Mouse (Mus musculus): ENCODE measurements around the gene Wdr35. TPM values are rescaled to one million over a fixed set of nuclear protein-coding genes. Genes with fewer than 3 reads are reported as not detected.

Gene Wdr35
- total RNA-seq, 2 experiments from 2014 or later, result 13.0 to 14.1 TPM

DNA sequence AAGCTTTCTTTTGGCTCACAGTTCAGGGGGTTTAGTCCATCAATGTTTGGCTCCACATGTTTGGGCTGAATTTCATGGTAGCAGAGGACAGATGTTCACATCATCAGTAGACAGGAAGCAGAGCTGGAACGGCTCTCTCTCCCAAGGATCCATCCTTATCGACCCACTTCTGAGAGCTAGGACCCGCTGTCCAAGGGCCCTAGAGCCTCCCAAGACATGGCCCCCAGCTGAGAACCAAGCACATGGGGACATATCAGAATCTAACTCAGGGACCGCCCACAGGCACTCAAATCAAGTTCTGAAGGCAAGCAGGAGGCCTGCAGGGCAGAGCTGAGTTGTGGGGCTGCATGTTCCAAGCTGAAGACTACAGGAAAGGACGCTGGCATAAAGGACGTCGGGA lies 71.0 kb downstream of the Wdr35 start:
- DNase-seq, result no peak
- intact Hi-C loops (cut with DNase I), result no loop called here

DNA sequence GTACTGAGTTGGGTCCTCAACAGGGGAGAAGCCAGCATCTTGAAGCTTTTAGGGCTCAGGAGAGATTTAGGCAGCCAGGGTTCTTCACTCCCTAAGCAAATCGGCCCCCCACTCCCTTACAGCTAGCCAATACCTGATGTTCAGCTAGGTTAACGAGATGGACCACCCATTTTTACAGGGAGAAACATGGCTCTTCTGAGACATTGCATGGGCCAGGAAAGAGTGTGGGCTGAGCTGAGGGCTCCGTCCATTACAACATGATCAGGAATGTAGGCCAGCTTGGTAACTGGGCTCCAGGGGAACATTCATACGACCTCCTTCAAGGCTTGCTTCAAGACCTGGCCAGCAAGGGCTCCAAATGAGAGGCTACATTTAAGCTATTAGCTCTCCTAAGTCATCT lies 73.0 kb downstream of the Wdr35 start:
- intact Hi-C loops (cut with DNase I), result no loop called here
- DNase-seq, result no peak

DNA sequence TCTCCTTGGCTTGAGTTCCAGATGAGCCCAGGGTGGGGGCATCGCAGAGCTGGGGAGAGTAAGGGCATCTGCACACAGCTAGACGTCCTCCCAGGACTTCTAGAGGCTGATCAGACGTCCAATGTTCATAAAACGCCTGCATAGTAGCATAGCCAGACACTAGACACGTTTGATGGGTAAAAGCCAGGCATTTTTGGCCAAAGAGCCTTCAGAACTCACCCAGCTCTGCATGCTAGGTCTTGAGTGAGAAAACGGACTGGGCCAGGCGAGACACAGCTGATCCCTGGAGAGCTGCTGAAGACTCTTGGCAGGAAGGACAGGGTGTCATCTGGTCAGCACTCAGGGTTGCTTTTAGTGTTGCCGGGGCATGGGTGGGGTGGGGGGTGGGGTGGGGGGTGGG lies 74.4 kb downstream of the Wdr35 start:
- intact Hi-C loops (cut with DNase I), result no loop called here
- peak; percentile 22 to 32 for DNase-seq

DNA sequence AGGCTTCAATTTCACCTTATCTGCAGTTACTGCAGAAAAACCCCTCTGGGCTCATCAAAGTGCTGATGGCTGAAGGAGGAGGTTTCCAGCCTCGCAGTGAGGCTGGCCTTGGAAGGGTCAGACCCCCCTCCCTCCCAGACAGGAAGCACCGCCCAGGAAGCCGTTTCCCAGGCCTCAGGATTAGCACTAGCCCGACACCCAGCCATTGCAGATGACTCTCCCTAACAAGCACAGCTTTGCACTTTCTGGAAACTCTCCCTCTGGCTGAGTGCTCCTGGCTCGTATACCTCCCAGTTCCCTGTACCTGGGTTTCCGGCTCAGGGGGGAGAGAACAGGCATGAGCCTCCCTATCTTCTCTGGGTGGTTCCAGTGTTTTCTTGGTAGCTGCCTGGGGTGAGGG lies 77.1 kb downstream of the Wdr35 start:
- DNase-seq, result peak; percentile 35 to 41

DNA sequence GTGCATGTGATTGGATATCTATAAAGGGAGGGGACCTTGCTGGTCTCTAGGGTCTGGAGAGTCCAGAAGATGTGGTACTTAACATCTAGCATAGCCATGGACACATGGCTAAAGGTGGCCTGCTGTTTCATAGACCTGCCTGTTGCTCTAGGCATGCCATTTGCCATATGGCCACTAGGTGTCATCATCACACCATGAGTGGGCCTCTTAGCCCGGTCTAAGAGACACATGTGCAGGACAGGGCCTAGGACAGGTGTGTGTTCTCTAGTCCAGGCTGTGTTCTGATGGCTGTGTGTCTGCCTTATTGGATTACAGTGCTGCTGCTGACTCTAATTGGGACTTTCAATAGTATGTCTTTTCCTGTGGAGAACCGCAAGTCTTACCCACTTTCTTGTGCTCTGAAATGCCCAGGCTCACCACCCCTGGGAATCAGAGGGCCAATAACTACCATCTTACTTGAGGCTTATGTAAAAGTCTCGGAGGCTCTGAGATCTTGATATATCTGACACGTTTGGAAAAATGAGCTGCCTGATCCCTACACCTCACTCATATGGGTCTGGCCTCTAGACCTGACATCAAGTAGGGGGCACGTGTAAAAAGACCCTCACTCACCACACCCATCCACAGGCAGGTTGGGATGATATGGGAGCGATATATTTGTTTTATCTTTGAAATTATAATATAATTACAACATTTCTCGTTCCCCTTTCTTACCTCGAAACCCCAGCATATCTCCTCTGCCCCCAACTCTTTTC lies 78.6 kb downstream of the Wdr35 start:
- intact Hi-C loops (cut with DNase I), result loop anchor here (1.0 to 10.0 kb wide), 8 partner anchors 115 to 1535 kb away; partner anchors contain the start of gene Osr1
- peak; percentile 88 to 90 for DNase-seq

More for the DNA sequence above, 77.1 kb downstream of the Wdr35 start:
- intact Hi-C loops (cut with DNase I), result loop anchor here (5.0 to 10.0 kb wide), 3 partner anchors 116 to 1536 kb away; no protein-coding TSS in a partner anchor

DNA sequence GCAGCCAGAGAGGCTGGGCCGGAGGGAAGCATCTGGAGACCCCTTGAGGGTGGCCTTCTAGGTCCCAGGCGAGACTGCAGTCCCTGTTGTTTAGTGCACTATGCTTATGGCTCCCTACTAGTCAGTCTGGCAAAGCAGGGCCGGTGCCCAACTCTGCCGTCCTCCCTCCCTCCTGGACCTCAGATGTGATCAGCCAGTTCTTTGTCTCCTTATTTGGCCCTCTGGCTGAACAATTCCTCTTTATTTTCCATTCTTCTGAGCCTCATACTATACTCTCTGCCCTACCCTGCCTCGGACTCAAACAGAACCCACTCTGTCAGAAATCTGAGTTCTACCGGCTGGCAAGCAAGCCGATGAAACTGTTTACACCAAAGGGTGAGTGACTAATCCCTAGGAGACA lies 79.7 kb downstream of the Wdr35 start:
- intact Hi-C loops (cut with DNase I), result loop anchor here (2.0 to 10.0 kb wide), 5 partner anchors 114 to 1534 kb away; partner anchors contain the start of gene Osr1
- no peak for DNase-seq

DNA sequence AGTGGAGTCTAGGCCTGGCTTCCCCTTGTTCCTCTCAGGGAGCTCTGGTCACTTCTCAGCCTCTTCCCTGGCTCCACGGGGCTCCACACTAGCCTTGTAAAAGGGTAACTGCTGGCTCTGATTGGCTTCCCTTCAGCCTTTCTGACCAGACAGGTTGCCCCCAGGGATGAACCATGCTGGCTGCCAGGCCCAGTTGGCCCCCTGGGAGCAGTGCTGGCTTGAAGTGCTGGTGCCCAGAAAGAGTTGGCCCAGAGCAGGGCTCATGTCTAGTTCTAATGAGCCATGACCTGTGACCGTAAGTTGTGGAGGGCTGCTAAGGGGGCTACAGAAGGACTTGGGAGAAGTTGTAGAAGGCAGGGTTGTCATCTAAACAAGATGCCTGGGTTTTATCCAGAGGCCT lies 80.3 kb downstream of the Wdr35 start:
- no peak for DNase-seq
- intact Hi-C loops (cut with DNase I), result loop anchor here (5.0 to 10.0 kb wide), 3 partner anchors 113 to 1533 kb away; no protein-coding TSS in a partner anchor

DNA sequence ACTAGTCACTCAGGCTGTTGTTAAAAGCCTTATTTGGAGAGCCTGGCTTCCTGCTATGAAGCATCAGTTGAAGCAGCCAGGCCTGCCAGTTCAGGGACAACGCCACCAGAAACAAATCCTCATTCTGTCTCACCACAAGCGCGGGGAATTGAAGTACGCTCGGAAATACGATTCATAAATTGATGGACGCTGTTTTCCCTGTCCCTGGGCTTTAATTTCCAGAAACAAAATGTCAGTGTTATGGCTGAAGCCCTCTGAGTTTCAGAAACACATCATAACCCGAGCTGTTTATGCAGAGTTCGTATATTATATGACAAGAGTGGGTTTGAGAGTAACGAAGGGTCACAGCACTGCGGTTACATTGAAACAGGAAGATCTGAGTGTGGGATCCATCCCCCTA lies 81.6 kb downstream of the Wdr35 start:
- no peak for DNase-seq
- intact Hi-C loops (cut with DNase I), result loop anchor here (10.0 kb wide), 1 partner anchor 420 kb away; no protein-coding TSS in a partner anchor

DNA sequence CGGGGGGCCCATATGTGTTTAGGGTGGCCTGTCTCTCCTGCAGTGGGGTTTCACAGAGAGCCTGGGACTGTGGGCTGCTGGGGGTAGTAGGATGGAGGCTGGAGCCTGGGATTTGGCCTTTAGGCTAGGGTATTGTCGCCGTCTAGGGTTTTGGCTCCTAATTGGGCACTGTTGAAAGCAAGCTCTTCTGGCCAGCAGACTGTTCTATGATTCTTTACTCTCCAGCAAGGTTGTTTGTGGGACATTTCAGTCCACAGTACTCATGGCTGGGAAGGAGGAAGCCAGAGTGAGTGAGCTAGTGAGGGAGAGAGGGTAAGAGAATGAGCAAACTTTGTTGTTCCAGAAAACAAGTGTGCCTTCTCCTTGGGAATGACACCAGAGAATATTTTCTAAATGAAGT lies 85.8 kb downstream of the Wdr35 start:
- no peak for DNase-seq
- intact Hi-C loops (cut with DNase I), result loop anchor here (10.0 kb wide), 1 partner anchor 415 kb away; no protein-coding TSS in a partner anchor

DNA sequence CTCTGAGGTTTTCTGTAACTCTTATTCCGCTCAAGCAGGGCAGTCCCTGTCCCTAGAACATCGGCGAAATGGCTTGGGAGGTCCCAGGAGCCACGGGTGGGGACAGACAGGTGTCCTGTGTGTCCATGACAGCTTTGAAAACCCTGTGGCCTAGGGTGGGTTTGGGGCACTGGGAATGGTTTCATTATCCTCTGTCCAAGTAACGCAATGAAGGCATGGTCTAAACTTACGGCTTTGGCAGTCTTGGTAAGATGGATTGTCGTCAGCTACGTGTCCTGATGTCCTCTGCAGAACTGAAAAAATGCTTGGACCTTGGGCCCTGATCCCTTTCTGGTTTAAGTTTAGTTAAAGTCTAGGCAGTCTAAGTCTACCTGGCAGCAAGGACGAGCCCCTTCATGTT lies 86.3 kb downstream of the Wdr35 start:
- DNase-seq, result peak; percentile 40 to 43
- intact Hi-C loops (cut with DNase I), result loop anchor here (10.0 kb wide), 1 partner anchor 415 kb away; no protein-coding TSS in a partner anchor

DNA sequence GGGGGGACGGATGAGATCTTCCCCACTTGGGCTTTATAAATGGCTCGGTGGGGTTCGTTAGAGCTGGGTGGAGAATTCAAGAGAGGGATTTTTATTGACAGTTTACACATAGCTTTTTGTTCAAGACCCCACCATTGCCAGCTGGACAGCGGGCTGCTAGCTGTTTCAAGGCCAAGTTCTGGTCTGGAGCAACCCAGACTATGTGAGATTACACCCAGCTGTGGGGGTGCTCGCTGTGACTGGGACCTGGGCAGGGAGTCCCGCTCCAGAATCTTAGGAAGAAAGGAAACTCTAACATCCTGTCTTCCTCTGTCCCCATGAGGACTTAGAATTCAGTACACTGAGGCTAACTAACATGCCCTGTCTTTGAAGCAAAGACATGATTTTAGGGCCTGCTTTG lies 89.9 kb downstream of the Wdr35 start:
- intact Hi-C loops (cut with DNase I), result no loop called here
- DNase-seq, result peak; percentile 47 to 60

DNA sequence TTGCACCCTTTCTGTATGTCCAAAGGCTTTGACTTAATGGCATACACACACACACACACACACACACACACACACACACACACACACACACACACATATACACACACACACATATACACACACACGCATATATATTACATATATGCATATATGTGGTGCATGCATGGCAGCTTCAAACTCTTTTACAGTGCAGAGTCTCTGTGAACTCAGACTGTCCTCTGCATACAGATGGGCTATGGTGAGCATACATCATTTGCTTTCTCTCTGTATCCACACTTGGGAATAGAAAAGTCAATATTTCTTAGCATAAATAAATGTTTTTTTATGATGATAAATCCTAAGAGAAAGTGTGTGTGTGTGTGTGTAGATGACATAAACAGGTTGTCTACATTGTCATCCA lies 97.4 kb downstream of the Wdr35 start:
- intact Hi-C loops (cut with DNase I), result no loop called here

DNA sequence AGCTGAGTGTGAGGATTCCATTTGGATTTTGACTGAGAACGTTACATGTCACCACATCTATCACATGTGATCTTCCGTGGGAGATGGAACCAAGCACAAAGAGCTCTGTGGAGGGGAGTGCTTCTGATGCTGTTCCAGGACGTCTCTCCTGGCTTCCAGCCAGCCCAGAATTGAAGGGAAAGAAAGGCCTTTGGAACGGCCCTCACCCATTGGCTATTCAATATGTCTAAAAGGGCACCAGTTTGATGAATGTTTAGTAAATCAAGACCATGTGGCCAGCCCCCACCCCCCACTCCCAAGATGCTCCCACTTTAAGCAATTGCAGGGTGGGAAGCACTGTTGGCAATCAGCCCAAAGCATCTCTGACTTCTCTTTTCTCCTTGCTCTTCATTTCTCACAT lies 97.8 kb downstream of the Wdr35 start:
- DNase-seq, result no peak
- intact Hi-C loops (cut with DNase I), result no loop called here

More for the DNA sequence above, 97.4 kb downstream of the Wdr35 start:
- DNase-seq, result no peak

DNA sequence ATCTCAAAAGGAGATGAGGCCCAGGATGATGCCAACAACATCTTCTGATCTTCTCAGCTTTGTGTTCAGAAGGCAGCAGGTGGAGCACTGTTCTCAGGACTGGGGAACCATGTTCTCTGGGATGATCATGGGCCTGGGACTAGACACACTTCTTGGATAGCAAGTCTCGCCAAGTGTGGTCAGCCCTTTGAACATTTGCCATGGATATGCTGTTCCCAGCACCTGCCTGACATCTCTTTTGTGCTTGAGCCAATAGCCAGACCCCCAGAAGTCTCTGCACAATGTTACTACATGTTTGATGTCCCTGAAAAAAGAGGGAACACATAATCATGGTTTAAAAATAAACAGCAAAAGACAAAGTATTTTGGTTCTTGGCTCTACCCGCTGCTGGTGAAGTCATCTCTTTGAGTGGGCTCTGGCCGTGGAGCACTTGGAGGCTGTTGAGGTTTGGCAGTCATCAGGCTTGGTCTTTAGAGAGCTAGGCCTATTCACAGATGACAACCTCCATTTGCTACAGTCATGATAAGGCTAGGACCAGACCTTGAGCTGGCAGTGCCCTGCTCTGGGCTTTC lies 103.9 kb downstream of the Wdr35 start:
- peak; percentile 67 to 80 for DNase-seq
- intact Hi-C loops (cut with DNase I), result no loop called here

Other genes with a start within 250 kb of the Wdr35 start
- 10 to 100 TPM; 19.2 to 21.0 TPM for gene Sdc1, start 202.6 kb upstream of the Wdr35 start, total RNA-seq (2021)
- 100 to 1,000 TPM; 387 to 411 TPM for gene Laptm4a, start 52.2 kb upstream of the Wdr35 start, total RNA-seq (2021)
- under 1 TPM in 1 of 2 experiments, not detected in 1; 0.07 TPM for gene Matn3, start 26.0 kb upstream of the Wdr35 start, total RNA-seq (2021)
- 10 to 100 TPM; 18.3 to 22.8 TPM for gene Ttc32, start 56.1 kb downstream of the Wdr35 start, total RNA-seq (2021)

Data from heart, postnatal 10 days (tissue).